Mouse (Mus musculus) ES-Bruce4 (cell line): Measurements from ENCODE around the gene Asic2.

Source experiments
- CTCF ChIP-seq: IDR thresholded peaks from one replicate; pipeline ENCODE4 v1.8.1; 2011; ENCODE audit warnings: low read depth, low read length
- EP300 ChIP-seq: IDR thresholded peaks from 2 replicates; pipeline ENCODE4 v1.6.1; 2011; ENCODE audit warnings: low read depth, low read length; ENCODE audit not compliant: insufficient read depth
- POLR2A ChIP-seq: IDR thresholded peaks from one replicate; pipeline ENCODE4 v1.8.1; 2011; ENCODE audit warnings: low read length; ENCODE audit not compliant: insufficient read depth

DNA sequence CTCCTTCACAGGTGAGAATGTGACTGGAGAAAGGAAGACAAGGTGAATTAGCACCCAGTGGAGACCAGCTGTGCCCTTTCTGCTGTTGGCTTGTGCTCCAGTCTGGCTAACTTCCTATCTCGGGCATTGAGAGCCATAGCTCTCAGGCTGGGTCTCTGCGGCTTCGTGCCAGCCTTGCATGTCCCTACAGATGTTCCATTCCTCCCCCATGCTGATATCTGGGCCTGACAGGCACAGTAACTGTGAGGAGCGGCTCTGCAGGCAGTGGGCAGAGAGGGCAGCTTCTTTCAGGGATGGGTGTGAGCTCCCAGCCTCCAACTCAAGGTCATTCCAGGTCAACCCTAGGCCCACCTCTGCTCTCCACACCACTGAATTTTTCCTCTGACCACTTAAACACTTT, 31.2 kb upstream of the Asic2 start:
- TF ChIP-seq CTCF (no peak), POLR2A (no peak), EP300 (no peak)
